Mouse (Mus musculus) spleen, adult 2 months (tissue): ENCODE measurements around the gene Tfap2a. TPM values are rescaled to one million over a fixed set of nuclear protein-coding genes. Genes with fewer than 3 reads are reported as not detected.

Experiments used
- DNase-seq, 2 experiments: peaks; one replicate each; pipeline versions ENCODE4 v3.0.0 to v3.0.0-alpha.2; 2012 to 2021; ENCODE audit warnings: low spot score in 2 of 2, low read depth in 1 of 2
- H3K27ac ChIP-seq: fragments of 200-500 bp; 2 replicates; pipeline ENCODE4 v1.5.1; 2012; ENCODE audit warnings: low read length, inconsistent platforms; ENCODE audit not compliant: insufficient read depth
- H3K27me3 ChIP-seq: fragments of 200-500 bp; 2 replicates; pipeline ENCODE4 v1.6.1; 2012; ENCODE audit warnings: mild to moderate bottlenecking, moderate library complexity, low read length, inconsistent platforms; ENCODE audit not compliant: control insufficient read depth, insufficient read depth
- H3K36me3 ChIP-seq: fragments of 200-500 bp; 2 replicates; pipeline ENCODE4 v1.6.1; 2012; ENCODE audit warnings: mild to moderate bottlenecking, low read length, inconsistent platforms; ENCODE audit not compliant: control insufficient read depth, insufficient read depth
- H3K4me1 ChIP-seq: fragments of 200-500 bp; 2 replicates; pipeline ENCODE4 v1.6.1; 2011; ENCODE audit warnings: inconsistent platforms; ENCODE audit not compliant: control insufficient read depth, insufficient read depth, insufficient read length
- H3K4me3 ChIP-seq: fragments of 200-500 bp; 2 replicates; pipeline ENCODE4 v1.5.1; 2011; ENCODE audit warnings: mild to moderate bottlenecking, inconsistent platforms; ENCODE audit not compliant: insufficient read depth, insufficient read length; ENCODE audit errors: extremely low read depth
- CTCF ChIP-seq: fragments of 200-500 bp; IDR thresholded peaks from 2 replicates; pipeline ENCODE4 v1.5.1; 2011; ENCODE audit warnings: mild to moderate bottlenecking, inconsistent platforms; ENCODE audit not compliant: insufficient read depth, insufficient read length, insufficient replicate concordance; ENCODE audit errors: extremely low read depth
- POLR2A ChIP-seq: fragments of 200-500 bp; IDR thresholded peaks from 2 replicates; pipeline ENCODE4 v1.6.1; 2011; ENCODE audit warnings: low read depth, low read length, inconsistent platforms
- WGBS: fragments of 180-500 bp; shearing (Covaris S2); methylation state at CpG from one replicate; pipeline ENCODE4 v1.1.7; 2018; 5-methylcytosine and 5-hydroxymethylcytosine counted together
- polyA plus RNA-seq: library from polyadenylated mRNA; depleted of rRNA; stranded (reverse); fragments of >200 nt; gene quantifications from 2 replicates; pipeline ENCODE4 v1.2.3, GENCODE M21; 2012

The Tfap2a gene
- polyA plus RNA-seq, 1 experiment: 0.14 TPM

GRCm38 (mm10) chr13:40748785-40749602 lies 10.8 kb upstream of the Tfap2a start:
- DNase-seq: no peak
- H3K27me3 ChIP-seq: peaks cover 3% of the 10 kb centered on the region
- TF ChIP-seq POLR2A (no peak), CTCF (no peak)
- 15% methylated on average over 19 of the region's 19 CpGs for WGBS
- no peak overlapping the region for H3K27ac ChIP-seq
- no peak overlapping the region for H3K4me3 ChIP-seq
- H3K36me3 ChIP-seq: no peaks in the 10 kb centered on the region
- H3K4me1 ChIP-seq: no peaks in the 10 kb centered on the region

GRCm38 (mm10) chr13:40744111-40744805 lies 6.1 kb upstream of the Tfap2a start:
- H3K4me1 ChIP-seq: no peaks in the 10 kb centered on the region
- 11% methylated on average over 19 of the region's 19 CpGs for WGBS
- TF ChIP-seq CTCF (no peak), POLR2A (no peak)
- peaks cover 16% of the 10 kb centered on the region for H3K27me3 ChIP-seq
- H3K36me3 ChIP-seq: no peaks in the 10 kb centered on the region
- no peak overlapping the region for H3K4me3 ChIP-seq
- DNase-seq: no peak
- H3K27ac ChIP-seq: no peak overlapping the region

GRCm38 (mm10) chr13:40743221-40743620 lies 5.0 kb upstream of the Tfap2a start:
- no peaks in the 10 kb centered on the region for H3K36me3 ChIP-seq
- no peaks in the 10 kb centered on the region for H3K4me1 ChIP-seq
- no peak overlapping the region for H3K4me3 ChIP-seq
- H3K27me3 ChIP-seq: peaks cover 24% of the 10 kb centered on the region
- no peak overlapping the region for H3K27ac ChIP-seq
- WGBS: 32% methylated on average over 4 of the region's 4 CpGs
- TF ChIP-seq POLR2A: no peak
- no peak for TF ChIP-seq CTCF
- DNase-seq: no peak

- H3K27ac ChIP-seq: no peak overlapping the region
- DNase-seq: no peak
- WGBS: 6% methylated on average over 25 of the region's 25 CpGs
- H3K36me3 ChIP-seq: no peaks in the 10 kb centered on the region
- H3K4me3 ChIP-seq: no peak overlapping the region
- TF ChIP-seq CTCF (no peak), POLR2A (no peak)
- peaks cover 32% of the 10 kb centered on the region for H3K27me3 ChIP-seq
- no peaks in the 10 kb centered on the region for H3K4me1 ChIP-seq
Observed at GRCm38 (mm10) chr13:40741841-40742550, 3.8 kb upstream of the Tfap2a start.

- no peaks in the 10 kb centered on the region for H3K4me1 ChIP-seq
- no peak overlapping the region for H3K27ac ChIP-seq
- H3K27me3 ChIP-seq: peaks cover 34% of the 10 kb centered on the region
- 5% methylated on average over 7 of the region's 7 CpGs for WGBS
- no peak overlapping the region for H3K4me3 ChIP-seq
- TF ChIP-seq POLR2A: no peak
- no peak for TF ChIP-seq CTCF
- H3K36me3 ChIP-seq: no peaks in the 10 kb centered on the region
- DNase-seq: no peak
Observed at GRCm38 (mm10) chr13:40741436-40741835, 3.3 kb upstream of the Tfap2a start.

GRCm38 (mm10) chr13:40740727-40741360 lies 2.7 kb upstream of the Tfap2a start:
- 17% methylated on average over 19 of the region's 19 CpGs for WGBS
- no peak overlapping the region for H3K27ac ChIP-seq
- no peaks in the 10 kb centered on the region for H3K36me3 ChIP-seq
- peaks cover 39% of the 10 kb centered on the region for H3K27me3 ChIP-seq
- no peak overlapping the region for H3K4me3 ChIP-seq
- DNase-seq: no peak
- TF ChIP-seq POLR2A (no peak), CTCF (no peak)
- H3K4me1 ChIP-seq: no peaks in the 10 kb centered on the region
